Mouse (Mus musculus): ENCODE data around the gene Nbl1.

The Nbl1 gene

GRCm38 (mm10) chr4:139096201-139096600 is 3.4 kb upstream of the Nbl1 start:
- DNase-seq = peak; percentile 34

DNA sequence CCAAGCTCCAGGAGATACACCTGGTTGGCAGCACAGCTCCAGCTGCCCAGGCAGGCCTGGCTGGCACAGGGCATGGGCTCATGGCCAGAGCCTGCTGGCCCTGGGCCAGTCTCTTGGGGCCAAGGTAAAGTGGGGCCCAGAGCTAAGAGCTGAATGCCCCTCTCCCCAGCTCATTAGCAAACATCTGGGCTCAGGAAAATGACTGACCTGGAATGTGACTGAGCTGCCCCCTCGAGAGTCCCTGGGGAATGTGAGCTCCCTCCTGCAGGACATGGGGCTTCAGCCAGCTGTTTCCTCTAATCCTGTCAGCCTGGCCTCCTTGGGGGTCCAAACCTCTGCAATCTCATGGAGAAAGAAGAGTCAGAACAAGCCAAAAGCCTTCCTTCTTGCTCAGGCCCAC is 2.6 kb upstream of the Nbl1 start:
- DNase-seq = peak; percentile 46

- DNase-seq = no peak
Observed at GRCm38 (mm10) chr4:139093196-139093530, 370 bp upstream of the Nbl1 start.

DNA sequence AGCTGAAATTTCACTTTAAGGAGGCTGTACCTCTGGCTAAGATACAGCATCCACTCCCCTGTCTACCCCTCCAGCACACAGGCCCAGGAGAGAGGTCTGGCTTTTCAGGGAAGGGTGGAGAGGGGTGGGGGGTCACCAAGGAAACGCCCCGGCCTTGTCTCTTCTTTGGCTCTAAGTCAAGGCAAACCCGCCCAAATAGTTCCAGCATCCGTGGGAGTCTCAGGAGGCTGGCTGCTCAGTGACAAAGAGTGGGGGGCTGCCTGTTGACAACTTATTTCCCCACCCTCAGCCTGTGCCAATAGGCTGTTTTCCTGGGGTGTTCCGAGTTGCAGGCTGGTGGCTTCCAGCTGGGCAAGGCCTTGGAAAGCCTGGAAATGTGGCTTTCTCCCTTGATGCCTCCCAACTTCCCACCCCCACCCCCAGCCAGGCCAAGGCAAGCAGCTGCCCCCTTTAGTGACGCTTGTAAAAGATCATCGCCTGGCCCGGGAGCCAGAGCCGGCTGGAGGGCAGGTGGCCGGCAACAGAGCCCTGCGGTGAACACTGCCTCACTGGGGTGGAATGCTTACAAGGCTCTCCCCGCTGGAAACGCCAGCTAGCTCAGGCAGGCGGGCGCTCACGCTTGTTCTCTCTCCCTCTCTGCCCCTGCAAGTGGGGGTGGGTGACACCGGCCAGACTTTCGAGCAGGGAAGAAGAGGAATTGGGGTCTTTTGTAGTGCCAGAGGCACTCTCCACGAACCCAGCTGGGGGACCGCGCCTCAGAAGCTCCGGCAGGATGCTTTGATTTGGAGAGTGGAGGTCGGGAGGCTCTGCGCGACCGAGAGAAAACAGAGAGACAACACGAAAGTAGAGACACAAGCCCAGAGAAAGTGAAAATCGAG is 1.1 kb downstream of the Nbl1 start:
- DNase-seq = peak; percentile 50

- no peak for DNase-seq
Observed at GRCm38 (mm10) chr4:139091066-139091465, 1.7 kb downstream of the Nbl1 start.

DNA sequence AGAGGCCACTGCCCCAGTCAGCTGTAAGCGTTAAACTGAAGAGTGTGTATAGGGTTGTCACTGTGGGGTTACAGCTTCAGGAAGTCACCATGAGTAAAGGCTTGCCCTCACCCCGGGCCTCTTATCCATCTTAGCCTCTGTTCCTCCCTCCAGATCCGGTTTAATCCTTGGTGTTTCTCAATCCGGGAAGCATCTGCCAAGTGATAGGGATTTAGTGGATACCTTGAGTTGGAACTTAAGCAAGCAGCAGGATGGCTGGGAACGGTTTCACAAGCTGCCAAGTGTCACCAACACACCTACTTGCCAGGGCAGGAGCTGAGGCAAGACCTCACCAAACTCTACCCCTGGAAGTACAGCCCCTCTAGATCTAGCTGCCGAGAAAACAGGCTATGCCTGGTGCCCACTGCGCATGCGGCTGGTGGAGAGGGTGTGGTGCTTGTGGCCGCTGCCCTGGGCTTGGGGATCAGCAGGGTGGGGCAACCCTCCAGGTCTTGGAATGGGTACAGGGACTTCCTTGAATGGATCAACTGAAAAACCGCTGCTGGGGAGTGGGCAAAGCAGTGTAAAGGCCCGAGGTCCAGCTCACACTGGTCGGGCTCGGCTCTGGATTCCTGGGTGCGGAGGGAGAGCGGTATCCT is 2.4 kb downstream of the Nbl1 start:
- no peak for DNase-seq

GRCm38 (mm10) chr4:139088982-139089671 is 3.7 kb downstream of the Nbl1 start:
- DNase-seq = no peak

DNA sequence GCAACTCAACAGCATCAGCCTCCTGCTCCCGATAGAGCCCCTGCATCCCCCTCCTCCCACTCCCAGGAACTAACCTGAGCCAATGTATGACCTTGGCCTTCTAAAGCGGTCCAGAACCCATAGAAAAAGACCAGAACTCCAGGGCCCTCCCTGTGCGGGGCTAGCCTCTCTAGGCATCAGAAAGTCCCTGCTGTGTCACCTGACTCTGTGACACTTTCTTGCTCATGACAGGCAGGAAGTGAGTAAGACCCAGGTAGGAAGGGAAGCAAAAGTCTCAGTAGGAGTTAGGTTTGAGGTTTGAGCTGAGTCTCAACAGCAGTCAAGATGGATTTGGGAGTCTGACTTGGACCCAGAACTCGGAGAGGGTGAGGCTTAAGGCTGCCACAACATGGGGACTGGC is 5.8 kb downstream of the Nbl1 start:
- DNase-seq = no peak

DNA sequence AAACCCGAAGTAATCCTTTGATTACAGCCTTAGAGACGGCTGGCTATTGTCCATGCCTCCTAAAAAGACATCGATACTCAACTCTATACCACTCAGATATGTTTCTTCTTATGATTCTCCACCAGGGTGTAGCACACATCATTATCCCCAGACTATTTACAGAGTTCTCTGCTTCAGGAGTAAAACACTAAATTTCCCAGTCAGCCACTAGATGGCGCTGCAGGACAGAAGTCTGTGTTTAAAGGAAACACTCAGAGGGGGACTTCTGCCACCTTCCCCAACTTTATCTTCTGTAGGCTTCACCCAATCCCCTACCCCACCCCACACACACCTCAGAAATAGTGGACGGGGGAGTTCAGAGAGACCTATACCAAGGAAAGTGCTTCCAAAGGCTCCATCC is 6.8 kb downstream of the Nbl1 start:
- peak; percentile 91 for DNase-seq

- no peak for DNase-seq
Observed at GRCm38 (mm10) chr4:139085337-139085736, 7.5 kb downstream of the Nbl1 start.

DNA sequence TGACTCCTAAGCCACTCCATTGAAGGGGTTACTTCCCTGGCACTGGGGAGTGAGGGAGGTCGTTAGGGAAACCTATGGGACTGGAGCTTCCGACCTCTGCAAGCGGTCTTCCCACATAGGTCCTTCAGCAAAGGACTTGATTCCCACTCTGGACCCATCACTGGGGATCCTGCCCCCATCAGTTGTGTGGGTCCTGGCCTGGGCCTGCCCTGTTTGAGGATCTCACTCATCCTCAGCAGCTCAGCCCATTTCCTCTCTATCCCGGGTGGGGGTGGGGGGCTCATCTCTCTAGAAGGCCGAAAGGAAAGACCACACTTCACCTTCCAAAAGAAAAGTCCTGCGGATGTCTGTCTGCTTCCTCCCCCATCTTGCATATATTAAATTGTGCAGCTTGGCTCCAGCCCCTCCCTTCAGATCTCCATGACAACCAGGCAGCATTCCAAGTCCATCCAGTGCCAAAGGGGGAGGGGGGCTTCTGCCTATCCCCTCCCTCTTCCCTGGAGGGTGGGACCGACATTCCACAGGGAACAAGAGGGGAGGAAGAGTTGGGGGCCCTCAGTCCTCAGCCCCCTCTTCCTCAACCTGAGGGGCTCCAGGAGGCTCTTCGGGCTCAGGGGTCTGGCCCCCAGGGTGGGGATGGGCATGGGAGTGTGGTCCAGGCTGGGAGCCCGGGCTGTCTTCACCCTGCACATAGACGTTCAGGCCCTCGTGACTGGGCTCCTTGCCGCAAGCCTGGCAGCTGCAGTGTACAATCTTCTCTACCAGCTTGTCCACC is 9.8 kb downstream of the Nbl1 start:
- no peak for DNase-seq

DNA sequence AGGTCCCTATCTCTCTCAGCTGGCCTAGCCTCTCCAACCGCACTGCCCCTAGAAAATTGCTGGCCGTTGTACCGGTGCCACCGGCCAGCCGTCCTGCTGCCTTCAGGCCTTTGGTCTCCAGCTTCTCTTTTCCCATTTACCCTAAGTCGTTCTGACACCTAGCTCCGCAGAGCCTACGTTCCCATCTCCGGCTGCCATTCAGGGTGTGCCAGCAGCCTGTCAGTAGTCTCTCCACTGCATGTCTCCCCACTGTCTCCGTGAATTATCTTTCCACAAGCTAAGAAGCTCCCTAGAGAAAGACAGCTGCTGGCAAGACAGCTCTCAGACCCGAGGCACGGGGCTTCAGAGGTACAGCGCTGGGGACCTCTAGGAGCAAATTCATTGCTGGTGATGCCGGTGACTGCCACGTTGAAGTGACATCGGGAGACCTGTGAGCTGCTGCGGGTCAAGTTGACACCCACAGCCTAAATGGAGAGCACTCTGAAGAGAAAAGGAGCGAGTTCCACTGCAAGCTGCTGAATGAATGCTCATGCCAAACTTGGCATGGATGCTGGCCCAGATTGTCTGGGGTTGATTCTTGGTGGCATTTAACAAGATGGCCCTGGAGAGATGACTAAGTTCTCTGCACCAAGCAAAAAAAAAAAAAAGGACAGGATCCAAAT is 11.4 kb downstream of the Nbl1 start:
- DNase-seq = no peak

GRCm38 (mm10) chr4:139080259-139080658 is 12.5 kb downstream of the Nbl1 start:
- DNase-seq = no peak

GRCm38 (mm10) chr4:139079439-139079838 is 13.4 kb downstream of the Nbl1 start:
- no peak for DNase-seq

GRCm38 (mm10) chr4:139078726-139079125 is 14.1 kb downstream of the Nbl1 start:
- no peak for DNase-seq

GRCm38 (mm10) chr4:139078313-139078712 is 14.5 kb downstream of the Nbl1 start:
- peak; percentile 41 for DNase-seq

- DNase-seq = no peak
Observed at GRCm38 (mm10) chr4:139075915-139076314, 16.9 kb downstream of the Nbl1 start.

GRCm38 (mm10) chr4:139075041-139075711 is 17.6 kb downstream of the Nbl1 start, which contains the start of gene Htr6:
Htr6 (minus strand) TSS chr4:139075570.
- DNase-seq = no peak

- DNase-seq = no peak
Observed at GRCm38 (mm10) chr4:139074060-139074459, 18.7 kb downstream of the Nbl1 start.

DNA sequence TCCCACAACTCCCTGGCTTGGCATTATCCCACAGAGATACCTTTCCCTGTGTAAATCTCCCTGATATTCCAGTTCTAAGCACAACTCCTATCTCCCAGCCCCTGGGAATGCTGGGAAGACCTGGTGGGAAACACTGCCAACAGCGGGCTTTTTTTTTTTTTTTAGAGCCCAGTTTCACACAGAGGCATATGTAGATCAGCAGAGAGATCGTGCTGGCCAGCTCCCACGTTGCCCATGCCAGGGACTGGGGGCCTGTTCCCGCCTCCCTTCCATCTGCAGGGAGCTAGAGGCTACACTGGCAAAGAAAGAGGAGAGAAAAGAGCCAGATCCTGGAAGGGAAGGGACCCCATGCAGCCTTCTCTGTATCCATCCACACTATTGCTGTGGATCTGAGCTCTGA is 24.5 kb downstream of the Nbl1 start:
- DNase-seq = no peak

DNA sequence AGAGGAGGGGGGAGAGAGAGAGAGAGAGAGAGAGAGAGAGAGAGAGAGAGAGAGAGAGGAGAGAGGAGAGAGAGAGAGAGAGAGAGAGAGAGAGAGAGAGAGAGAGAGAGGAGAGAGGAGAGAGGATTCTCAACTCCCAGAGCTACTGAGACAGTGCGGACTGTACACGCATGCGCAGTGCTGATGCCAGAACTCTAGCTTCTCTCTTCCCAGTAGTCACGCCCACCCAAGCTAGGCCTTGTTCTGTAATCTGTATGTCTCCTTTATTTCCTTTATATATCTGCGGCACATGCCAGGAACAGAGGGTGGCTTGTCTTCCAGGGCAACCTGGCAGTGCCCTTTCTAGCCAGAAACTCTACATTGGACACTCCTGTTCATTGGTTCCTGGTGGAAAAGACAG is 28.0 kb downstream of the Nbl1 start:
- no peak for DNase-seq

DNA sequence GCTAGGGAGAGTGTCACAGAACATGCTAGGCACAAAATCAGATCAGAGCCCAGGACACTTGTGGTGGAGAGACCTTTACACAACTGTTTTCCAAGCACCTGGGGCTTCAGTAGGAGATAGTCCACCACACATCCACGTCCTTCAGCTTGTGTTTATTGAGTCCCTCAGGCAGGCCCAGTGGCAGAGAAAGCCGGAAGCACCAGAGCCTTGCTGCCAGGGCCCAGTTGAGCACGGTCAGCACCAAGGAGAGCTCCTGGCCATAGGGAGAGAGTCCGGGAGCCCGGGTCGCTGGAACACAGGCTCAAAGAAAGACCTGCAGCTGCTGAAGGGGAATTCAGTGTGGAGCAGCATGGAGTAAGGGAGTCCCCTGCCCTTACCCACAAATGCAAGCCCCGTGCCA is 33.2 kb downstream of the Nbl1 start:
- DNase-seq = peak; percentile 65
